Mouse (Mus musculus): Measurements from ENCODE around the gene Otc.

Gene Otc

GRCm38 (mm10) chrX:10251852-10252504 is at the start of gene Otc:
Gene Otc (plus strand): TSS chrX:10252305.
- DNase-seq: no peak

- DNase-seq: no peak
Measured at GRCm38 (mm10) chrX:10205937-10206336, 46.2 kb upstream of the Otc start.

- no peak for DNase-seq
Measured at GRCm38 (mm10) chrX:10215972-10216371, 36.1 kb upstream of the Otc start.

GRCm38 (mm10) chrX:10216410-10216949 is 35.6 kb upstream of the Otc start, which contains the start of gene Rpgr:
Gene Rpgr (minus strand): TSS chrX:10216920.
- peak; percentile 94 to 96 for DNase-seq

GRCm38 (mm10) chrX:10219281-10219680 is 32.8 kb upstream of the Otc start:
- no peak for DNase-seq

GRCm38 (mm10) chrX:10233051-10233450 is 19.1 kb upstream of the Otc start:
- DNase-seq: no peak

GRCm38 (mm10) chrX:10234617-10235016 is 17.5 kb upstream of the Otc start:
- DNase-seq: no peak

GRCm38 (mm10) chrX:10239515-10239914 is 12.6 kb upstream of the Otc start:
- DNase-seq: no peak

GRCm38 (mm10) chrX:10243916-10244315 is 8.2 kb upstream of the Otc start:
- DNase-seq: no peak

GRCm38 (mm10) chrX:10251357-10251756 is 748 bp upstream of the Otc start:
- no peak for DNase-seq

GRCm38 (mm10) chrX:10257774-10258173 is 5.7 kb downstream of the Otc start:
- no peak for DNase-seq

GRCm38 (mm10) chrX:10258260-10258659 is 6.2 kb downstream of the Otc start:
- no peak for DNase-seq

- no peak for DNase-seq
Measured at GRCm38 (mm10) chrX:10268308-10268707, 16.2 kb downstream of the Otc start.

GRCm38 (mm10) chrX:10268761-10269437 is 16.8 kb downstream of the Otc start:
- no peak for DNase-seq

GRCm38 (mm10) chrX:10297341-10297740 is 45.2 kb downstream of the Otc start:
- no peak for DNase-seq

- no peak for DNase-seq
Measured at GRCm38 (mm10) chrX:10318176-10318575, 66.1 kb downstream of the Otc start.

- DNase-seq: no peak
Measured at GRCm38 (mm10) chrX:10330246-10330645, 78.1 kb downstream of the Otc start.

- DNase-seq: no peak
Measured at GRCm38 (mm10) chrX:10331749-10332148, 79.6 kb downstream of the Otc start.

GRCm38 (mm10) chrX:10336816-10337215 is 84.7 kb downstream of the Otc start:
- DNase-seq: no peak

GRCm38 (mm10) chrX:10355867-10356266 is 103.8 kb downstream of the Otc start:
- DNase-seq: no peak
